Mouse (Mus musculus) left cerebral cortex, adult 2 months (tissue): ENCODE results near the gene Ogfod3. TPM values are rescaled to one million over a fixed set of nuclear protein-coding genes. Genes with fewer than 3 reads are reported as not detected.

Experiments
- DNase-seq, 2 experiments: peaks; one replicate each; pipeline ENCODE4 v3.0.0; 2021 to 2022; ENCODE audit warnings: low spot score in 2 of 2, mixed read lengths in 1 of 2; ENCODE audit errors: extremely low spot score in 1 of 2
- H3K27ac ChIP-seq: fragments of 200-600 bp; 2 replicates; pipeline ENCODE4 v1.8.1; 2022
- H3K4me3 ChIP-seq: fragments of 200-600 bp; 2 replicates; pipeline ENCODE4 v1.8.1; 2022
- CTCF ChIP-seq: fragments of 200-600 bp; IDR thresholded peaks from 2 replicates; pipeline ENCODE4 v1.8.1; 2022; ENCODE audit warnings: antibody characterized with exemption, mild to moderate bottlenecking, moderate library complexity
- intact Hi-C: fragments of 180-260 bp; cut with DNase I; formaldehyde crosslinking; loops from one replicate; pipeline ENCODE4 v1.15.1; 2025
- total RNA-seq, 2 experiments: library from RNA; stranded (reverse); gene quantifications; 2 replicates each; pipeline ENCODE4 v1.2.3; 2021

The Ogfod3 gene
- total RNA-seq, 2 experiments from 2014 or later = 7.2 TPM

DNA sequence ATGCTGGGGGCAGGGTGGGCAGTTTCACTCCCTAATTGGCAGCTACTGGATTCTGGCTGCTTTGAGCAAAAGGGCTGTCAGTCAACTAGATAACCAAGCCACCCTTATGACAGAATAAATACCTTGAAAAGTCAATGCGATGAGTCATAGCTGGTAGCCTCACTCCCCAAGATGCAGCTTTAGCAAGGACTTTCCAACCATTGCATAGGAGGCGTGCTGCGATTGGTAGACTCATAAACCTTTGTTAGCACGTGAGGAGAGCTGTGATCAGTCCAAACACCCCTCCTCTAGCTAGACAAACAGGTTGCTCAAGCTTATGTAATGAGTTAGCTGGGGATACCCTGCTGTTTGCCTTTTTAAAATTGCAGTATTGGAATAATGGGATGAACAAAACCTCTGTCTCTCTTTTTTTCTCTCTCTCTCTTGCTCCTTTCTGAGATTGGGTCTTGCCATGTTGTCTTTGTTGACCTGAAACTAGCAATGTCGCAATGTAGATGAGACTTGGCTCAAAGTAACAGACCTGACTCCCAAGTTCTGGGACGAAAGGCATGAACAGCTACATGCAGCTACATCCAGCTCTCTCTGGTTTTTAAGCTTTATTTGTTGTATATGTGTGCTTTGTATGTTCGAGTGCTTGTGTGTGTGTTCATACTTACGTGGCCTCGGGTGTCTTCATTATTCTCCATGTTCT lies 61.0 kb downstream of the Ogfod3 start:
- no peak for TF ChIP-seq CTCF
- intact Hi-C loops = no loop called here
- no peak overlapping the region for H3K27ac ChIP-seq
- no peak overlapping the region for H3K4me3 ChIP-seq
- no peak for DNase-seq

DNA sequence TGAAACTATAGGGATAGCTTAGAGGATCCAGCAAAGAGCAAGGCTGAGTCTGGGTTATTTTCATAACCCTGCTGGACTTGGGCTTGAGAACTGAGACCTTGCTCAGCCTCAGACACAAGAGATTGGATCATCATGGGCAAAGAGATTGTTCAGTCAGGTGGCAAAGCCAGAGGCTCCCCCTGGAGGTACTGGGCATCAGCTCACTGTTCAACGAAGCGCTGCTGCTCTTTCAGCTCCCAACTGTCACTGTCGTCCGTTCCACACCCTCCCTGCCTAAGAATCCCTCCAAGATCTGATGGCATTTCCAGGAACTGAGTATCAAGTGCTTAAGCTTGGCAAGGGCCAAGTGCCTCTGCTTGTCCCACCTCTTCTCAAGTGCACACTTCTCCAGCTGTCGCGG lies 65.8 kb downstream of the Ogfod3 start:
- no peak for DNase-seq
- intact Hi-C loops = no loop called here
- peak; percentile 24 for TF ChIP-seq CTCF
- no peak overlapping the region for H3K27ac ChIP-seq
- H3K4me3 ChIP-seq = no peak overlapping the region

DNA sequence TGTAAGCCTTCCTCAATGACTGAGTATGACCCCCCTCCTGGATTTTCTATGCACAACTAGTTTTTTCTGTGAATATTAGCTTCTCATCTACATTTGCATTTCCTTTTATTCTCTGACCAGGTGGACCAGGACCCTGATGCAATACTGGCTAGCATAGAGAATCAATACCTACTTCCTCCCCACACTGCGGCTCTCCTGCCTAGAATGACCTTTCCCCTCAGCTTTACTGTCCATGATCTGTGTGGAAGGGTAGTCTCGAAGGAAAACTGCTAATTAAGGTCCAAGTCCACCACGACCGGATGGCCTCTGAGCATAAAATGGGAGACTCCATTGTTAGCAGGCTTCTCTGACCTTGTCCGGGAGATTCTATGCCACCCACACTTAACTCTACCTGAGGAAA lies 66.8 kb downstream of the Ogfod3 start:
- Histone ChIP-seq H3K4me3 (no peak overlapping the region), H3K27ac (no peak overlapping the region)
- no peak for DNase-seq
- intact Hi-C loops = no loop called here
- no peak for TF ChIP-seq CTCF

DNA sequence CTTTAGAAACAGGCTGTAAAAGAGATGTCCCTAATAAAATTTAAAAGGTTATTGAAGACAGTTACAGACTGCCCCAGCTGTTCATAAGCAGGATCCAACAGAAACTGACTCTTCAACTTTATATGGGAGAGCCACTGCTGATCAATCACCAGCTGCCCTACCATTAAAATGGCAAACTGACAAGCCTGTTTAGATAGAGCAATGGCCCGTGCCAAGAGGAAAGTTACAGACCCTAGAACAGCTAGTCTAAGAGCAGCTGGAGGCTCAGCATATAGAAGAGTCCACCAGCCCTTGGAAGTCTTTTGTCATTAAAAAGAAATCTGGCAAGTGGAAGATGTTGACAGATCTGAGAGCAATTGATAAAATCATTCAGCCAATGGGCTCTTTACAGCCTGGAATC lies 69.9 kb downstream of the Ogfod3 start:
- DNase-seq = no peak
- no peak for TF ChIP-seq CTCF
- Histone ChIP-seq H3K27ac (no peak overlapping the region), H3K4me3 (no peak overlapping the region)
- intact Hi-C loops = no loop called here

DNA sequence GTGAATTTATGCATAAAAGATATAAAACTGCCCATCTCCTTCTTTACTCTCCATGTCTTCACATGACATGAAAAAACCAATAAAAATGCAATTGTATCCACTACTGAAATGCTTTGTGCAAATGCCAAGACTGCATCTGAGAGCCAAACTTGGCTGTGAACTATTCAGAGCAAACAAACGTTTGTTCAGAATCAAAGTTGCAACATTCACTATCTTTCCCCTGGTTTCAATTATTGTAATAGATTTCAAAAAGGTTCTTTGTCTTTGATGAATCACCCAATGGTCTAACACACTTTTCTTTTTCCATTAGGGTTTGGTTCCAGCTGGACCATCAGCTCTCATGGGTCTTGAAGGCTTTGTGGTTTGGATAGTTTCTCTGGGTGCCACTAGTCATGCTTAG lies 74.9 kb downstream of the Ogfod3 start:
- H3K27ac ChIP-seq = no peak overlapping the region
- H3K4me3 ChIP-seq = no peak overlapping the region
- TF ChIP-seq CTCF = no peak
- intact Hi-C loops = no loop called here
- DNase-seq = no peak

Other genes with a start within 250 kb of the Ogfod3 start
- 100 to 1,000 TPM; 126 to 132 TPM for gene Csnk1d, start 213.4 kb downstream of the Ogfod3 start, total RNA-seq
- 1 to 10 TPM; 2.2 to 3.0 TPM for gene Cd7, start 165.3 kb downstream of the Ogfod3 start, total RNA-seq
- not detected for gene Sectm1b, start 141.1 kb downstream of the Ogfod3 start, total RNA-seq
- not detected for gene Sectm1a, start 123.5 kb downstream of the Ogfod3 start, total RNA-seq
- not detected for gene Tex19.2, start 86.0 kb downstream of the Ogfod3 start, total RNA-seq
- not detected for gene Tex19.1, start 58.6 kb downstream of the Ogfod3 start, total RNA-seq
- under 1 TPM in 1 of 2 experiments, not detected in 1; 0.21 TPM for gene Uts2r, start 44.4 kb downstream of the Ogfod3 start, total RNA-seq
- 10 to 100 TPM; 21.2 to 26.8 TPM for gene Hexdc, start 278 bp downstream of the Ogfod3 start, total RNA-seq
- 10 to 100 TPM; 22.0 to 23.3 TPM for gene Cybc1, start 24.6 kb upstream of the Ogfod3 start, total RNA-seq
- 10 to 100 TPM; 39.2 to 48.9 TPM for gene Narf, start 32.5 kb upstream of the Ogfod3 start, total RNA-seq
- 10 to 100 TPM; 84.0 to 86.5 TPM for gene Foxk2, start 55.3 kb upstream of the Ogfod3 start, total RNA-seq
- 10 to 100 TPM; 62.1 to 70.9 TPM for gene Wdr45b, start 149.7 kb upstream of the Ogfod3 start, total RNA-seq
- 10 to 100 TPM; 43.5 to 53.4 TPM for gene Rab40b, start 183.5 kb upstream of the Ogfod3 start, total RNA-seq
- 10 to 100 TPM; 46.2 to 49.0 TPM for gene Fn3krp, start 216.7 kb upstream of the Ogfod3 start, total RNA-seq
- gene Fn3k, start 230.2 kb upstream of the Ogfod3 start, total RNA-seq = 10 to 100 TPM; 56.4 to 57.1 TPM
- gene Tbcd, start 247.2 kb upstream of the Ogfod3 start, total RNA-seq = 10 to 100 TPM; 34.7 to 37.1 TPM